Mouse (Mus musculus) spleen, adult 2 months (tissue): ENCODE results near the gene Pcx.

ENCODE experiments used
- CTCF ChIP-seq: fragments of 200-500 bp; IDR thresholded peaks from 2 replicates; pipeline ENCODE4 v1.5.1; 2011; ENCODE audit warnings: mild to moderate bottlenecking, inconsistent platforms; ENCODE audit not compliant: insufficient read depth, insufficient read length, insufficient replicate concordance; ENCODE audit errors: extremely low read depth
- POLR2A ChIP-seq: fragments of 200-500 bp; IDR thresholded peaks from 2 replicates; pipeline ENCODE4 v1.6.1; 2011; ENCODE audit warnings: low read depth, low read length, inconsistent platforms

DNA sequence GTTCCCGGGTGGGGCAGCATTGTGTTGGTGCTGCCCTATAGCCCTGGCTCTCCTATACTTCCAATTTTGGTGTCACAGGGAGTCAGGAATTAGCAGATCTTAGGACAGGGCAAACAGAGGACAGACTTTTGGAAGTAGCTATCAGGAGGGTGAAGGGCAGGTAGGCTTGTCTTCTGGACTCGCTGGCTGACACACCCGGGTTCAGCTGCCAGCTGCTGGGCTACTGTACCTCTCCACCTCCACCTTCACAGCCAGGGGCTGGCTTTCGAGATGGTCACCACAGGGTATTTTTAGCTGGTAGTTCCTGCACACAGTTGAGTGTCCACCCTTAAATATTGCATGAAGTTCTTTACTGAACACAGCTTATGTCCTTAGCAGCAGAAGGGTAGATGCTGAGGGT lies 98.2 kb downstream of the Pcx start:
- TF ChIP-seq POLR2A (no peak), CTCF (no peak)
